Mouse (Mus musculus): ENCODE results near the gene Tuba3b. TPM values are rescaled to one million over a fixed set of nuclear protein-coding genes. Genes with fewer than 3 reads are reported as not detected.

Gene Tuba3b
- total RNA-seq, 2 experiments from 2014 or later, result not detected

DNA sequence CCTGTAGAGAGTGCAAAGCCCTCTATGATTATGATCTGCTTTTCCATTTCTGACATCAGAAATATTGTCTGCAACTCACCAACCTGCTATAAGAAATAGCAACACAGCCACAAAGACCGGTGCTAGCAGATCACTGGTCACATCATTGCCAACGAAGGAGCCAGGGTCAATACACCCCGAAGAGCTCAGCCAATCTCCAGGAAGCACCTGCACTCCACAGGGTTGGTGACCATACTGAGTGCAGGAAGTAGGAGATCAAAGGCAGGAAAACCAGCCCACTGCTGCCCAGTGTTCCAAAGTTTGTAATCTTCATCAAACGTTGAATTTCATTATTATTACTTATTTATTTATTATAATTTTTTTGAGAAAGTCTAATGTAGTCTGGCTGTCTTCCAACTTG lies 10.9 kb upstream of the Tuba3b start:
- DNase-seq (ENCODE audit: low spot score in 2 of 2), result no peak

DNA sequence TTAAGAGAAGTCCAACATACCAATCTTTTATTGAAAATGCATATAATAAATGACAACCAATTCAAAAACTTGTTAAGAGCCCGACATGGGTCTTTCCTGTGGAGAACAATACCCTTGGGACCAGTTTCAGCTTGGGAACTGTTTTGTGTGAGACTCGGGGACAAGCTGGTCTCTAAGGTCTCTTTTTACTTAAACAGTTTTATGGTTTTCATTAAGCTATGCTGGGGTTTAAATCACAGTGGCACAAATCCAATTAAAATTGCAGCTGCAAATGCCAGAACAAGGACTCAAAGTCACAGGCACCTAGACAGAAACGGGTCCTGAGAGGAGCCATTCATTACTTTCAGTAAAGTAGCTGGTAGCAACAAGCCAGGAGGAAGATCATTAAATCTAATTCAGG lies 10.4 kb upstream of the Tuba3b start:
- no peak for DNase-seq (ENCODE audit: low spot score in 2 of 2)

DNA sequence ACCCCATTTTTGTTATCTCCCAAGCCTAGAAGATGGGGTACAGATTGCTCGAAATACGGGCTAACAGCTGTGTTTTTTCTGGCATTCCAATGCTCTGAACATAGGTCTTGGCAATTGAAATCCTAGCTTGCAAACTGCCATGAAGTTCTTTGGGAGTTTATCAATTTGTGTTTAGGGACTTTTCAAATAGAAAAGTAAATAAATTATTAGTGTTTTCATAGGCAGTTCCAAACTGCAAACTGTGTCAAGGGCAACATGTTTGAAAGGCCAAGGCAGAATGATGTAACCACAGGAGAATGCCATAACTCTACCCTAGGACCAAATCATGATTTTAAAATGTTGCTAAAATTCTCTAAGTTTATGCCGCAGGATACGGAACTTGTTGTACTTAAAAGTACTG lies 7.8 kb upstream of the Tuba3b start:
- DNase-seq (ENCODE audit: low spot score in 2 of 2), result no peak

DNA sequence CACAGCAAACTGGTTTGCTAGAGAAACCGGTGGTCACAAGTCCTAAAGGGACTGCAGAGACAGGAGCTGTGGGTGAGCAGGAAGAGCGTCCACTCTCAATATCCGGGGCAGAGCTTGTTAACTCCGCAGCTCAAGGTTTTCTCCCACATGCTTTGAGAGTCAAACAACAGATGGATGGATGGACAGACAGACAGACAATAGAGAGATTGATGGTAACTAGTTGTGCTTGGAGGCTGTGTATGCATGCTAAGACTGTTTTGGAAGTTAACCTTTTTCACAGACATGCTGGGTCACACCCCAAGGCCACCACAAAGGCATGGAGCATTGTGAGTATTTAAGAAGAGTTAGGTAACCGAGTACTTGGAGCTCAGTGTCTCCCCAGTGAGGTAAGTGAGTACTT lies 6.9 kb upstream of the Tuba3b start:
- DNase-seq (ENCODE audit: low spot score in 2 of 2), result no peak

DNA sequence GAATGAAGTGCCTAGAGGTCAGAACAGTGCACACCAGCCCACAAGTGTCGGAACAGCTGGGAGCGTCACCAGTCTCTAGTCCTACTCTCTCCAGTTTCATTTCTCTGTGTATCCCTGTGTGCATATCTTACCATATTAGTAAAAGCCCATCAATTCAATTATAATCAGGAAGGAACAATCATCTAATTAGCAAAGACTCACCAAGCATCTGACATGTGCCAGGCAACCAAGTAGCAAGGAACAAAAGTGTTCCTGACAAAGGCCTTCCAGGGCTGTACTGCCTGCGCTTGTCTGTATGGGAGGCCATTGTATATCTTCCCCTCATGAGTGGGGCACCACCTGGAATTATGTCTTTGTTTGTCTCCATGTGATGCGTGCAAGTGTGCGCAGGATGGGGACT lies 4.7 kb upstream of the Tuba3b start:
- DNase-seq (ENCODE audit: low spot score in 2 of 2), result no peak

DNA sequence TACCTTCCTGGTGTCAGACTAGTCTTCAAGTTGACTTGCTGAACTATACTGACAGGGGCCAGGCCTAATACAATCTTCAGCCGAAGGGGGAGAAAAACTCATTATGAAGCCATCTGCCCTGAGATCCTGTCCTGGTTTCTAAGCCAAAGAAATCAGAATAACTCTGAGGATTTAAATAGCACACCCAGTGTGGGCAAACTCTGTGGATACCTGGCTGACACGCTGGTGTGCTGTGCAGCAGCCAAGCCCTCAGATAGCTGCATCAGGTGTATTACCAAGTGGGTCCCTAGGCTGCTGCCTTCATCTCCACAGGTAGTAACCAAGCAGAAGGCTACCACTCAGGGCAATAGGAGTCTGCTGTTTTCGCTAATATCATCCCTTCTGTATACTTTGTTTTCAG lies 2.9 kb upstream of the Tuba3b start:
- DNase-seq (ENCODE audit: low spot score in 2 of 2), result no peak

DNA sequence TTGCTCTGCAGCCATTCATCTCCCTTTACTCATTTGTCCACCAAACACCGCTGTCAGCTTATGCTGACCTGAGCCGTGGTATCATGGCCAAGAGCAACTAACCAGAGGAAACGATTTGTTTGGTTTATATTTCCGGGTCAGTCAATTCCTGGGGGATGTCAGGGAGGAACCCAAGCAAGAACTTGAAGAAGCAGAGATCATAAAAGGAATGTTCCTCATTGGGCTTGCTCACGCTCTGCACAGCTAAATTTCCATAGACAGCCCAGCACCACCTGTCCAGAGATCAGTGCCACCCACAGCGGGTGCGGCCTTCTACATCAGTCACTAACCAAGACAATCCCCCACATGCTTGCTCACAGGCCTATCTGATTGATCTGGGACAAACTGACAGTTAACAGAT lies 1.3 kb upstream of the Tuba3b start, which contains the start of gene Lmntd1:
Gene Lmntd1 (minus strand): TSS at position 101 of the 400 bp plus-strand sequence.
- DNase-seq (ENCODE audit: low spot score in 2 of 2), result no peak

DNA sequence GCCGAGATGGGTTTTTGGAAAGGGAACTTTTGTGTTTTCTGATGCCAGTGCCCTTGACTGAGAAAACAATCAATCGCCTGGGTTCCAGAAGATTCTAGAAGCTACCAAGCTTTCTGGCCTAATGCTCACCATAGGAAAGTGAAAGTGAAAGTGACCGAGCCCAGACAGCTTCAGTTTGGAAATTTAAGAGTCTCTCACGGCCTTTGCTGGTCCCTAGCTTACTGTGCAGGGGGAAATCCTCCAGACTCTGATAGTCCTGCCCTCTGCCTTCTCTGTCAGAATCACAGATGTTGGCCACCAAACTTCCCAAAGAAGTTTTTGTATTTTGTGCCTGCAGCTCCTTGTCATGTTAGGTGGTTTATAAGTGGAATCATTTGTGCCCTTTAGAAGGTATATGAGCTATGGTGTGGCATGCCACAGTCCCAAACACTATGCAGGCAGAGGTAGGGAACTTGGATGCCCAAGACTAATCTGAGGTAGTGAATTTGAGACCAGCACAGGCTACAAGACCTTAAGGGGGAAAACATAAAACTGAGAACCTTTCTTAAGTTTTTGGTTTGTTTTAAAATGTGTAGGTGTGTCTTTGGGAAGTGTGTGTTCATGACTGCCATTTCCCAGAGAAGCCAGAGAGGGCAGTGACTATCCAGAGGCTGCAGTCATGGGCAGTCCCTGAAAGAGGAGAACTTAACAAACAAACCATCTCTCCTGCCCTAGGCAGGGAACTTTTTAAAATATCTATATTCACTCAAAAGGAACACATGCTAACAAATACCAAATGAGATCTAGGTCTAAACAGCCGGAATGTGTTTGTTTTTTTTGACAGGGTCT lies 1.1 kb downstream of the Tuba3b start:
- DNase-seq (ENCODE audit: low spot score in 2 of 2), result no peak

DNA sequence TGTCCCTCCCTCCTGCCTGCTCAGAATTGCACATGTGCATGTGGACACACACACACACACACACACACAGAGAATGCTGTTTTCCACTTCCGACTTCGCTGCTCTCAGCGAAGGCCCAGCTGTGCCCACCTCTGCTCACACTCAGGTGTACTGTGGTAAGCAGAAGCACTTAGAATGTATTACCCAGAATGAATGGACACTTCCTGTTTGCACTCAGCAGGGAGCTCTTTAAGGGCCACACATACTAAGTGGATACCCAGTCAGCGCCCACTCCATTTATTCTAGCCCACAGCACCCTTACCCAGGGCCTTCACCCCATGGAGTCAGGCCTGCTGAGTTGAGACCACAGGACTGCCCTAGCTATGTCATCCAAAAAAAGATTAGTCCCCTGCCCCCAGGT lies 7.6 kb downstream of the Tuba3b start:
- DNase-seq (ENCODE audit: low spot score in 2 of 2), result no peak

DNA sequence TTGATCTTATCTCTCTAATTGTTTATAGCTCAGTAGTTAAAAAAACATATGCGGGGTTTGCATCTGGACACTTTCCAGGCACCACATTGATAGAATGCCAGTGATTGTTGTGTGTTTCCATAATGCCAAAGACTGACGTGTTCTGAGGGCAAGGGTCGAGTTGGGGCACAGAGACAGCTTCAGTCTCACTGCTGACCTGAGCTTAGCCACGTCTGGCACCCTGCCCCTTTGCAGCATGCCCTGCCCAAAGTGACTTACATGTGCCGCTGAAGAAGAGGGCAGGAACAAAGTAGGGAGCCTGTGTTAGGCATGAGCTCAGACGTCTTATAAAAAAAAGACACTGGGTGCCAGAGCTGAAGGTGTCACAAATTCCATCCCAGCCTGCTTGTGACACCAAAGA lies 14.7 kb downstream of the Tuba3b start:
- DNase-seq (ENCODE audit: low spot score in 2 of 2), result no peak

DNA sequence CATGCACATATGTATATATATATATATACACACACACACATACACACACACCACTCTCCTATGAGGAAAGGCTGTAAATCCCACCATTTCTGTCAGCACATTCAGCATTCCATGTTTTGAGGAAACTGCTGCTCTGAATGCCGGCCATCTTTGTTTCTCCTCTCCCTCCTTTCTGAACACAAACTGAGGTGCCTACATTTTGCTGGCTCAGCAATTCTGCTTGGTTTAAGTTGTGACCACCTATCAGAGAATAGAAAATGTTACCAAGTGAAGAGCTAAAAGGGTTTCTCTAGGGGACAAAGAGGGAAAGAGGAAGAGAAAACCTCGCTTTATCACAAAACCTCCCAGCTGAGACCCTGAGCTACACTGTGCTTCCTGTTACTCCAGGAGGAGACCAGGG lies 18.9 kb downstream of the Tuba3b start:
- DNase-seq (ENCODE audit: low spot score in 2 of 2), result no peak

DNA sequence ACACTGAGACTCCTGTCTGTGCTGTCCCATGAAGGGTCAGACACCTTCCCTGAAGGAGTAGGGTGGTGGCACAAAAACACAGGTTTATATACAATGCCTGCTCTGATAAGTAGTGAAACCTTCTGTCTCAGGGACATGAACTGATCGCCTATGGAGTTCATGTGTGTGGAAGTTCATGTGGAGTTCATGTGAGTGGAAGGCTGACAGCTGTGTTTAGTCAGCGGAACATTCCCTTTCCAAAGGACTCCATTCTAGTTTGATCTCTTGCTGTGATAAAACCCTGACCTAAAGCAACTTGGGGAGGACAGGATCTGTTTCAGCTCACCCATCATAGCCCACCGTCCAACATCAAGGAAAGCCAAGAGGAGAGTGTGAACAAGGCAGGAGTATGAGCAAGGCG lies 21.1 kb downstream of the Tuba3b start:
- no peak for DNase-seq (ENCODE audit: low spot score in 2 of 2)

DNA sequence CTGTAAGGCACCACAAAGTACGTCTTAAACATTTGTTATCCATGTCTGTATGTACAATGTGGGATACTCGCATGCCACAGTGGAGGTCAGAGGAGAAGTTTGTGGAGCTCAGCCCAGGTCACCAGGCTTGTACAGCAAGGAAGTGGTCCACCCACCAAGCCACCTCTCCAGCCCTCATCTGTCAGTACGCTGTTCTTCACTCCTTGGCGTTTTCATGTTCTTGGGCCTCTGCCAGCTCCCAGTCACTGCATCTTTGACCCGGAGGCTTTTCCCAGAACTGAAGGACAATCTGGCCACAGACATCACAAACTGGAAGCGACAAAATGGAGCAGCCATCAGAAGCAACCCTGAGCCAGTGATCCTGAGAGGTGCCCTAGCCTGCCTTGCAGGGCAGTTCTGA lies 22.7 kb downstream of the Tuba3b start:
- no peak for DNase-seq (ENCODE audit: low spot score in 2 of 2)

DNA sequence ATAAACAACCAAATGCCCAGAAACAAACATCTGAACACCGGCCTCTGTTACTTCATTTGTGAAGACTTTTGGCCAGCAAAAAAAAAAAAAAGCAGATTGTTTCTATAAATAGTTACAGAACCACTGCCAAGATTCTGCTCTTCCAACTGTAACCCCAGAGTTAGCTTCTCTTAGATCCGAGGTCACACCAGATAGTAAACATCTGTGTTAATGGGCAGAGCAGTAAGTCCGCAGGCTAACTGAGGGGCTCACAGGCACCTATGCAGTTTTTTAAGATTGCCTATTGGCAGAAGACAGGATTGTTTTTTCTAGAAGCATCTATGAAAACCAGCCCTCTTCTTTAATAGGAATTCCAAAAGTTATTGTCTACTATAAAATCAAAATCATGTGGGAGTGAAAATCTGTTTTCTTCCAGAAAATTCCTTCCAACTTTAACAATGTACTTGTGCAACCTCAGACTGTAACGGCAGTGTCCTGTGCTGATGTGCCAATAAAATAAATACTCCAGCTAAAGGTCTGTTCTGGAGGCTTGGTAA lies 25.5 kb downstream of the Tuba3b start:
- DNase-seq (ENCODE audit: low spot score in 2 of 2), result no peak

DNA sequence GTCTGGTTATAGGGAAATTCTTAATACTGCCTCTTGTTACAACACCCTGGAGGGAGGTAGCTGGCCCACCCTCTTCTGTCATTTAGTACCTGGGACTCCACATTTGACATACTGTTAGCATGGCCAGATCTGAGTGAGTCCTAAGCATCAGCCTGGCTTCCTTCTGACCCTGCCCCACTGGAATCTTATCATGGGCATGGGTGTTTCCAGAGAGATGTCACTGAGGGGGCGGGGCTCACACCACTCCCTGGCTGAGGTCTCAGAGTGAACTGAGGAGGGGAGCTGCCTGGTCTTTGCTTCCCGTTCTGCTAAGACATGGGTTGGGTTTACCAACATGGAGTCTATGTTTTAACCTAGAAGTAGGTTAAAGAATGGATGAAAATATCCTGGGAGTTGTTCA lies 36.4 kb downstream of the Tuba3b start:
- DNase-seq (ENCODE audit: low spot score in 2 of 2), result no peak

DNA sequence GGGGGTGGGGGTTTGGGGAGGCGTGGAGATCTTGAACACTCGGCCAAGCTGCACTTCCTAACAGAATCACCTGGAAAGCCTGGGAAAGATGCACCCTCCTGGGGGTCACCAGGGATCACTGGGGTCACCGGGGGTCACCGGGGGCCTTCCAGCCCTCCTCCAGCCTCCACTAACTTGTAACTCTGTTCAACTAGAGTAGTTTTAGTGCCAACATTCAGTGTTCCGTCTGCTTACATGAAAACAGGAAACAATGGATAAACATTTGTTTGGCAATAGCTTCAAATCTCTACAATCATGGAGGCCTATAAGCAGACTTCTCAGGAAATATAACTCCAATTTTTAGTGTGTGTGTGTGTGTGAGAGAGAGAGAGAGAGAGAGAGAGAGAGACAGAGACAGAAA lies 37.4 kb downstream of the Tuba3b start:
- no peak for DNase-seq (ENCODE audit: low spot score in 2 of 2)

DNA sequence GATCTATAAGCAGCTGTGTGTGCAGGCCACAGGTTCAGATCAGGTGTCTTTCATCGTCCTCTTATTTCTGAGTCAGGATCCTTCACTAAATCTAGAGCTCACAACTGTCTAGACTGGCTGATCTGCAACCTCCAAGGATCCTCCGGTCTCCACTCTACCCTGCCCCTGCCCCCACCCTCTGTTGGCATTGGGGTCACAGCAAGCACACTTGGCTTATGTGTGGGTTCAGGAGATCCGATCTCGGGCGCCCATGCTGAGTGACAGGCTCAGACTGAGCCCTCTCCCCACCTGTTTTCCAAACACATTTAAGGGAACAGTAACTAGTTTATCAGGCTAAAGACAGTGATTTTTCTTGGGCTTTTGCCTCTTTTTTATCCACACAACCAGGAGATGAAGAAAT lies 38.1 kb downstream of the Tuba3b start:
- no peak for DNase-seq (ENCODE audit: low spot score in 2 of 2)

DNA sequence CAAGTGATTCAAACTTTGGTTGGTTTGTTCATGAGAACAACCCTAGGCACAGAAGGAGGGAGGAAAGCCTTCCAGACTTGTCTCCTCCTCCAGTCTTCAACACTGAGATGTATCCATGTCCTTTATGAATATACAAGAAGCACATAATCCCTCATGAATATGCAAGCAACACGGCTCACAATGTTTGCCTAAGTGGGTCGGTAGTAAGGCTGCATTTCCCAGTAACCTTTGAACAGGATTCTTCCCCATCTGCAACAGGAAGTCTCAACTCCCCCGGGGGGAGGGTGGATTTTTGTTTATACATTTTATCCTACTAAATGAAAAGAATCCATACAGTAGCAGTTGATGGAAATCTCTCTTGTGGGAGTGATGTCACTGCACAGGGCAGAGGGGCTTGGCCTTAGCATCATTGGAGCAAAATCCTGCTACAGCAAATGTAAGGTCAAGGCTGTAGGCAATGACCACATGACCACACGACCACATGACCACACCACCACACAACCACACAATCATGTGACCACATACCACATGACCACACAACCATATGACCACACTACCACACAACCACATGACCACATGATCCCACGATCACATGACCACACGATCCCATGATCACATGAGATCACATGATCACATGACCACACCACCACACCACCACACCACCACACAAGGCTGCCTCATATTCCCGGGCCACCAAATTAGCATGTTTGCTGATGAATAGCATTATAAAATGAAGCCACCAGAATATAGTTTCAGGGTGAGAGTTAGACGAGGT lies 38.7 kb downstream of the Tuba3b start:
- DNase-seq (ENCODE audit: low spot score in 2 of 2), result no peak

DNA sequence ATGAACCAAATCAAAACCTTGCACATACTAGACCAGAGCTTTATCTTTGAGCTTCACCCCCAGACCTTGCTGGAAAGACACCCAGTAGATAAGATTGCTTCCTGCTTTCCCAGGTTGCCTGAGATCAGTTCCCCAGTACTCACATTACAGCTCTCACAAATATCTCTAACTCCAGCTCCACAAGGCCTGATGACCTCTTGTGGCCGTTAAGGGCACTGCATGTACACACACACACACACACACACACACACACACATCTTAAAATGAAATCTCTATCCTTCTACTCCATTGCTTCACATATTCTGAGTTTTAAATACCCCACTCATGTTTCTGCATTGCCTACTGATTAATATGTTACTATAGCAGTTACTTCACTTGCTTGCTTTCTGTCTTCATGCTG lies 40.1 kb downstream of the Tuba3b start:
- DNase-seq (ENCODE audit: low spot score in 2 of 2), result no peak

DNA sequence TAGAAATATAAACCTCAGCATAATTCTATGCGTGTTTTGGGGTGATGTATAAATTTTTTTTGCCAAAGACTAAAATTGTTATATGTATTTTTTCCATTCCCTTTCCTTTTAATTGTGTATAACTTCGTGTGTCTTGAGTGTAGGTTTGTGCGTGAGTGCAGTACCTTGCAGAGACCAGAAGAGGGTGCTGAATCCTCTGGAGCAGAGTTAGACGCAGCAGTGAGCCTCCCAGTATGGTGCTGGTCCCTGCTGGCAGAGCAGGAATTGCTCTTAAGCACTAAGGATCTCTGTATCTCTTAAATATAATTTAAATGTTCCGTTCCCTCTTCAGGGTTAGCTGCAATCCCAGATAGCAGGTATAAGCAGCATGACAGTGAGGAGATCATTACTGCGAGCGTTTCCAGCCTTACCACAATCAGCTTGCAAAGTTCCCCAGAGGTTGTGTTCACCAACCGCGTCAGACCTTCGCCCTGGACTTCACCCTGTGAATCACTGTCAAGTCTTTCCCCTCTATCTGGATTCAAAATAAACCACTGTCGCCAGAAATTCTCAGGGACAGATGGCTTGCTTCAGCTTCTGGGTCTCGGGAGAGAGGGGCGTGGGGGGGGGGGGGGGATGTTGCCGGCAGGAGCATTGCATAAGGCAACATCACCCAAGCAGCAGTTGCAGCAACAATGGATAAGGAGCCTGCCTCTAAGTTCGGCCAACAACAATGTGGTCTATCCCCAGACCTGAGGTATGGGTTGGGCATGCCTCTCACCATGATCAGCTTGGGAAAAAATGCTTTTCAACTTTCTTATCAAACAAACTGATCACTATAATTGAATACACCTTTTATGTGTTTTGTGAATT lies 41.4 kb downstream of the Tuba3b start:
- DNase-seq (ENCODE audit: low spot score in 2 of 2), result no peak

DNA sequence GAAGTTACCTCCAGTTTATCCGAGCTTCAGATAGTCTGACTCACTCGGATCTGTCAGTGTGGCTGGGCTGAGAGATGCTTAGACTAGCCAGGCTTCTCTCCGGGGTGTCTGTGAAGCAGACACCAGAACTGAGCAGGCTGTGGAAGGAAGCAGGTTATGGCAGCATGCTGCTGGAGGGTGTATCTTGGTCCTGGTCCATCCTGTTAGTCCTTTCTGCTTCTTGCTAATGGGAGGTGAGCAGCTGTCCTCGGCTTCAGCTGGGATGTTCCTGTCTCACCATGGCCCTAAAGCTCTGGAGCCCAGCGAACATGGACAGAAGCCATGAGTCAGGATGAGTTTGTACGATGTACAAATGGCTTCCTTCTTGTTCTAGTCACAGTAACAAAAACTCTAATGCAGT lies 43.6 kb downstream of the Tuba3b start:
- DNase-seq (ENCODE audit: low spot score in 2 of 2), result no peak

Data from gastrocnemius, postnatal 4 days (tissue).